Mouse (Mus musculus): ENCODE data around the gene Olfr736.

Gene Olfr736

DNA sequence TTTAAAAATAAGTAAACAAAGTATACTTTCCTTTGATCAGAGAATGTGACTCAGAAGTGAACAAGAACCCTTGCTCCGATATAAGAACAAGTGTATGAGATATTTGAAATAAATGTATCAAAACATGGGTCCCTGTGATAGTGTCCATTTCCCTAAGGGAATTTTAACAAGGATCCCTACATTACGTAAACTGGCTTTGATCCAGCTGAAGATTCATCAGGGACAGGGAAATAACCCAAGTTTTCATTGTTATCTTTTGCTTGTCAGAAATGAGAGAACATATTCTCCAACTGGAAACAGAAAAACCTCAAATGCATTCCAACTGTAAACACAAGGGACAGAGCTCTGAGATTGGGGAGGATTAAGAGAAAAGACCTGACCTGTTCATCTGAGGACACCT, at the start of gene Olfr736:
Olfr736 (plus strand) TSS at position 301 of the 400 bp plus-strand sequence.
- DNase-seq: no peak

DNA sequence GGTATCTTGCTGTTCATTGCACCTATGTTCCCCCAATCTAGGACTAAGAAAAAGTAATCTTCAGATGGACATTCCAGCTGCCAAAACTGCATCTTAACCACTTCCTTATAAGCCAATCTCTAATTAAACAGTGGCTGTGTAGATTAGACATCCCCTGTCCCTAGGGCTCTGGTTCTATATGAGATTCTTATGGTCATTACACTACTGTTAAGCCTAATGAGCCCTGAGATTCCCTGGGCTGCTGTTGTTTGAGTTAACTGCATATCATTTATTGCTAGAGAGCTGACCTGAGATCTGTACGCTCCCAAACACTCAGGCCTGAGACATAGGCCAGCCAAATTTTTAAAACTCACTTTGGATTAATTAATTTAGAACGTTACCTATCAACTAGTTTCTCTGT, 32.2 kb upstream of the Olfr736 start, which contains the start of gene Olfr735:
Olfr735 (minus strand) TSS at position 77 of the 400 bp plus-strand sequence.
- no peak for DNase-seq

DNA sequence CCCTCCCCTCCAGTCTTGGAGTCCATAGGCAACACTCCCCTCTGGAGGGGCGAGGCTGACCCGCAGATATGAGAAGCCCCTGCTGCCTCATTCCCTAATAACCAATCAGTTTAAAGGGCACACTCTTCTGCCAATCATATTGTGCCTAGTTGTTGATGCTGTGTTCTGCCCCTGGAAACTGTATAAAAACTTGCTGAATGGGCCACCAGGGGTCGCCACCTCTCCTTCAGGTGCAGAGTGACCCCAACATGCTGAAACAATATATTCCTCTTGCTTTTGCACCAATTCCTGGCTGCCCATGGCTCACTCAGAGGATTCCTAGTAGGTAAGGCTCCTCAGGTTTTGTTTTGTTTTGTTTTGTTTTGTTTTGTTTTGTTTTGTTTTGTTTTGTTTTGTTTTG, 28.5 kb upstream of the Olfr736 start:
- DNase-seq: no peak

DNA sequence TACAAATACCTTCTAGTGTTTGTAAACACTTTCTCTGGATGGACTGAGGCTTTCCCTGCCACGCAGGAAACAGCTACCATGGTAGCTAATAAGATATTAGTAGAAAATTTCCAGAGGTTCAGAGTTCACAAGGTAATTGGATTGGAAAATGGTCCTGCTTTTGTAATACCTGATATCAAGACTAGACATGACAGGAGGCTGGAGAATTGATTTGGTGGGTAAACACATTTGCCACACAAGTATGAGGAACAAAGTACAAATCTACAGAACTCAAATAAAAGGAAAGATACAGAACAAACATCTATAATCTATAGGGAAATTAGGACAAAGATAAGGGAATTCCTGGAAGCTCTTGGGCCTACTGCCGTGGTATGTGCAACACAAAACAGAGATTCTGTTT, 24.2 kb upstream of the Olfr736 start:
- DNase-seq: no peak

DNA sequence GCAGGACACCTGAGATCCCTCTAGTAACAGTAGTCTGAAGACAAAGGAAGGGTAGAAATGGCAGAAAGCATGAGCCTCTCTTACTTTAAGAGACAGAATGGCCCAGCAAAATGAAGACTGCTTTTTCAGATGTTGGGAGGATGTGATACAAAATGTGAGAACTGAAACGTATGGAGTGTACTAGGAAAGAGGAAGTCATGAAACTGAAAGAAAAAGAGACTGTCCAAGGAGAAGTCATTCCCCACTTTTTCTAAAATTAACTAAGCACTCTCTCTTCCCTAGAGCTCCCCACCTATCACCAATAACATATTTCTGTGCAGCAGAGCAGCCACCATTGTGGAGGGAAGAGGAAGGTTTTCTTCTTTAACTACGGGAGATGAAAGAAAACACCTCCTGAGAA, 23.4 kb upstream of the Olfr736 start, which contains the start of gene Tlr11:
Tlr11 (plus strand) TSS at position 322 of the 400 bp plus-strand sequence.
- DNase-seq: no peak

DNA sequence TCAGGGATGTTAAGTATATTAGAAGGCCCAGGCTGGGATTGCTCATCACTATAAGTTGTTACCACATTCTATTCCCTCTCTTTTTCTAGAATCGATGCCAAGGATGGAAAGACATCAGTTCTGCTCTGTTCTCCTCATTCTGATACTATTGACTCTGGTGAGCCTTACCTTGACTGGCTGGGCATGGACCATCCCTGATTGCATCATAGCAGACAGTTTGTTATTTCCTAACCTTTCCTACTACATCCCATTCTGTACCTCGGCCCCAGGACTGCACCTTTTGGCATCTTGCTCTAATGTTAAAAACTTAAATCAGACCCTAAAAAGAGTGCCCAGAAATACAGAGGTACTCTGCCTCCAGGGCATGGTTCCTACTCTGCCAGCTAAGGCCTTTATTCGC, 20.5 kb upstream of the Olfr736 start:
- no peak for DNase-seq

DNA sequence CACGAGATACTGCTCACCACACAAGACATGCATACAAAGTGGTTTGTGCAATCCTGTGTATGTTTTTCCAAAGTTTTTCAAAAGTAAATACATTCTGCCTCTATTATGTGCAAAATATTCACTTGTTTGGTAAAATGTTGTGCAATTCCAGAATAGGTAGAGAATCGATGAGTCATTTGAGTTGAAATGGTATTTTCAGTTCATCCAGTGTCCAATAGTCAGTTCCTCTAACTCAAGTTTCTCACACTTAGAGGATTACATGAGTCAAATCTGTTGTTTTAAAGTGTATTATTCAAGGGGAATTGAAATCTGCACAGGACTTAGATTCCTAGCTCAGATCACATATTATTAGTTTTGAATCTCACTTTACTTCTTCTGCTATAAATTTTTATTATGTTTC, 17.4 kb upstream of the Olfr736 start:
- DNase-seq: no peak

DNA sequence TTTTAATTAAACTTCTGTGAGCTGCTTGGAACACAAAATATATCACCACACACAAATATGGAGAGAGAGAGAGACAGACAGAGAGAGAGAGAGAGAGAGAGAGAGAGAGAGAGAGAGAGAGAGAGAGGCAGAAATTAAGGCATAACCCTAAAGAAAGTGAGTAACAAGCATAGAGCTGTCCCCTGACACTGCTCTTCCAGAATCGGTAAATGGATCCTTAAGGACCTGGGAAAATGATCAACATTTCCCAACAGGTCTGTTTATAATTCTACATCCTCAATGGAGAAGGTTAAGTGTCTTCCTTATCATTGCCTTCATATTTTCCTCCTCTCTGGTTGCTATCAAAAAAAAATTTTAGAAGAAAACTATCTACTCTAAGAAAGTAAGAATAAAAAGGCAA, 26.3 kb downstream of the Olfr736 start, which contains the start of gene Olfr738:
Olfr738 (plus strand) TSS at position 301 of the 400 bp plus-strand sequence.
- DNase-seq: no peak

DNA sequence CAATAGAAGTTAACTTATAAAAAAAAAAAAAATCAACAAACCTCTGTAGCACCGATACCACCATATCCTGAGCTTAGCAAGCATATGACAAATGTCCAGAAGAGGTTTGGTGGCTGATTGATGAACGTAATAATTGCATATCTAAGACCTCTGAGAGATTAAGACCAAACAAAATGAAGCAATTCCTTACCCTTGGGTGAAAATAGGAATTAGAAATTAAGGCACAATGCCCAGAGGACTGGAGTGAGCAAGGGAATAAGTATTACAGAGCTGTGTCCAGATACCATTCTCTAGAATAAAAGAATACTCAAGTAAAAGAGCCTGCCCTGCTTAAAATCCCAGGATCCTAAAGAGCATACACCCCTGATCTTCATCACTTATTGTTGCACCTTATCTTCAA, 37.4 kb downstream of the Olfr736 start, which contains the start of gene Olfr739:
Olfr739 (plus strand) TSS at position 301 of the 400 bp plus-strand sequence.
- DNase-seq: no peak

Data from heart, adult 11 months (tissue).